Mouse (Mus musculus) liver, adult 2 months (tissue): Measurements from ENCODE around the gene Kcnmb2.

Experiments used
- CTCF ChIP-seq: fragments of 200-500 bp; IDR thresholded peaks from 2 replicates; pipeline ENCODE4 v1.5.1; 2011; ENCODE audit warnings: low read depth, low read length, control low read depth
- POLR2A ChIP-seq: fragments of 200-500 bp; IDR thresholded peaks from 2 replicates; pipeline ENCODE4 v1.6.1; 2011; ENCODE audit warnings: low read length, control low read depth; ENCODE audit not compliant: insufficient read depth; ENCODE audit errors: extremely low read depth

- TF ChIP-seq POLR2A (no peak), CTCF (no peak)
These were observed 146.5 kb downstream of the Kcnmb2 start for GRCm38 (mm10) chr3:32048777-32049176.
